Mouse (Mus musculus): Measurements from ENCODE around the gene Atg7.
"Not testable (repeated sequence)": the region's sequence is repeated elsewhere in the genome, so short reads cannot be mapped to it uniquely, and the experiment has no call there.

The Atg7 gene

GRCm38 (mm10) chr6:114642601-114643528, at the start of gene Atg7:
Gene Atg7 (plus strand): TSS chr6:114643097.
- DNase-seq, result peak; percentile 94 to 97

- peak; percentile 35 to 58 for DNase-seq
These were observed 28.8 kb upstream of the Atg7 start for GRCm38 (mm10) chr6:114614076-114614475.

- DNase-seq, result not testable (repeated sequence)
These were observed 9.0 kb upstream of the Atg7 start for GRCm38 (mm10) chr6:114633886-114634285.

- no peak for DNase-seq
These were observed 819 bp downstream of the Atg7 start for GRCm38 (mm10) chr6:114643716-114644115.

- DNase-seq, result no peak
These were observed 1.6 kb downstream of the Atg7 start for GRCm38 (mm10) chr6:114644531-114644930.

- DNase-seq, result no peak
These were observed 3.3 kb downstream of the Atg7 start for GRCm38 (mm10) chr6:114646201-114646600.

GRCm38 (mm10) chr6:114647011-114647410, 4.1 kb downstream of the Atg7 start:
- no peak for DNase-seq

GRCm38 (mm10) chr6:114648352-114649030, 5.6 kb downstream of the Atg7 start:
- no peak for DNase-seq

- DNase-seq, result peak in 1 of 2 experiments; percentile 27
These were observed 9.3 kb downstream of the Atg7 start for GRCm38 (mm10) chr6:114652209-114652608.

- no peak for DNase-seq
These were observed 14.1 kb downstream of the Atg7 start for GRCm38 (mm10) chr6:114656826-114657600.

GRCm38 (mm10) chr6:114657807-114658206, 14.9 kb downstream of the Atg7 start:
- no peak for DNase-seq

- no peak for DNase-seq
These were observed 16.5 kb downstream of the Atg7 start for GRCm38 (mm10) chr6:114659278-114659991.

GRCm38 (mm10) chr6:114659992-114660800, 17.3 kb downstream of the Atg7 start:
- DNase-seq, result no peak

GRCm38 (mm10) chr6:114663707-114664106, 20.8 kb downstream of the Atg7 start:
- no peak for DNase-seq

GRCm38 (mm10) chr6:114664716-114665115, 21.8 kb downstream of the Atg7 start:
- no peak for DNase-seq

- no peak for DNase-seq
These were observed 24.6 kb downstream of the Atg7 start for GRCm38 (mm10) chr6:114667518-114667917.

- no peak for DNase-seq
These were observed 31.9 kb downstream of the Atg7 start for GRCm38 (mm10) chr6:114674771-114675170.

- DNase-seq, result no peak
These were observed 33.2 kb downstream of the Atg7 start for GRCm38 (mm10) chr6:114676091-114676490.

- no peak for DNase-seq
These were observed 39.3 kb downstream of the Atg7 start for GRCm38 (mm10) chr6:114682092-114682711.

GRCm38 (mm10) chr6:114683741-114684140, 40.8 kb downstream of the Atg7 start:
- no peak for DNase-seq

GRCm38 (mm10) chr6:114684407-114684806, 41.5 kb downstream of the Atg7 start:
- DNase-seq, result no peak

Measured in cerebellum, postnatal 25 days (tissue).